Mouse (Mus musculus) skeletal muscle tissue, adult 2 months (tissue): ENCODE measurements around the gene Ifit1bl2.
"Not testable (repeated sequence)": the region's sequence is repeated elsewhere in the genome, so short reads cannot be mapped to it uniquely, and the experiment has no call there.

Experiments used
- DNase-seq: peaks from one replicate; pipeline ENCODE4 v3.0.0-alpha.2; 2012; ENCODE audit warnings: low read depth, low spot score

Gene Ifit1bl2

DNA sequence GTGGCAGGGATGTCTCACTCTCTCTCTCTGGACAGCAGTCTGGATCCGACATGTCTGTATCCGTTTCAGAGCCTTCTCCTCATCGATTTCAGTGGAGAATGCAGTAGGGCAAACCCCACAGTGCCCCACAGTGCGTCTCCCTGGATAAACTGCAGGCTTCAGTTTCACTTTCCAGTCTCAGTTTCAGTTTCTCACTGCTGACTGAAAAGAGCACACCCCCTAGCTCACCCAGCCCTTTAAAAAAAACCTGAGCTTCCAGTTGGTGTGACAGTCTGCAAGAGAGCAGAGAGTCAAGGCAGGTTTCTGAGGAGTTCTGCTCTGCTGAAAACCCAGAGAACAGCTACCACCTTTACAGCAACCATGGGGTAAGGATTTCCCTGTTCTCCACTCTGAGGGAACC is at the start of gene Ifit1bl2, which contains the start of gene Ifit1:
Gene Ifit1bl2 (minus strand): TSS at position 121 of the 400 bp plus-strand sequence.
Gene Ifit1 (plus strand): TSS at position 249 of the 400 bp plus-strand sequence.
- peak; percentile 36 for DNase-seq

DNA sequence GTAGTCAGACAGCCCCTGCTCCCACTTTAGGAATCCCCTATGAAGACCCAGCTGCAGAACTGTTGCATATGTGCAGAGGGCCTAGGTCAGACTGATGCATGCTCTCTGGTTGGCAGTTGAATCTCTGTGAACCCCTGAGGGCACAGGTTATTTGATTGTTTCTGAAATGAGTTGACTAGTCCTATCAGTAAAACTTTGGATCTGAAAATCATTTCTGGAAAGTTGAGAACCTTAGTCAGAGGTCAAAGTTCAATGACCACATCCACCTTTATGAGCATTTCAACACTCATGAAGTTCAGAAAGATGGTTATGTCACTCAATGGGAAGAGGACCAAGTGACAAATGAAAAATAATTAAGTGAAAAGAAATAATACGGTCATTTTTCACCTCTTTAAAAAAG is 45.0 kb upstream of the Ifit1bl2 start:
- DNase-seq = no peak

DNA sequence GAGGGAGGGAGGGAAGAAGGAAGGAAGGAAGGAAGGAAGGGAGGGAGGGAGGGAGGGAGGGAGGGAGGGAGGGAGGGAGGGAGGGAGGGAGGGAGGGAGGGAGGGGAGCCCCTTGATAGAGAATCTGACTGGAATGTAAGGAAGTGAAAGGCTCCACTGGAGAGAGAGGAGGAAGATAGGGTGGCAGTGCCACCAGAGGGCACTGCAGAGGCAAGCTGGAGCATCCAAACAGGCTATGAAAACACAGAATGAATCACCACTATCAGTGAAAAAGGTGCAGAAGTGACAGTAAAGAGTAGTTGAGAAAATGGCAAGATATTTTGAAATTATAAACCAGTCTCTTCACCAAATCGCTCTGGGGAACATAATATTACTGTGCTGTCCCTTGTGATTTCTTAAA is 44.3 kb upstream of the Ifit1bl2 start:
- DNase-seq = no peak

GRCm38 (mm10) chr19:34678428-34678827 is 37.9 kb upstream of the Ifit1bl2 start:
- no peak for DNase-seq

DNA sequence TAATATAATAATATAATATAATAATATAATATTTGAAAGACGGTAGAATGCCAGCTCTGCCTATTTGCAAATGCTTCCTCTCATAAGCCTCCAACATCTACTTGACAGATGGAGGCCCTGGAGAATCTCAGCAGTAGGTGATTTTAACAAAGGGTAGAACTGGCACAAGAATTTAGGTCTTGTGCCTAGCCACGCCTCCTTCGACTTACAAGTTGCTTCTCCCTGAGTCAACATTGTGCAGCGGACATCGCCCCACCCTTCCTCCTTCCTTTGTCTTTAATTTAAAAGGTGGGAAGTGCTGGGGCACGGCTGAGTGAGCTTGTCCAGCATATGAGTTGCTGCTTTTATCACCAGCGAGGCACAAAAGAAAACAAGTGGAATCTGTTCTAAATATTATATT is 32.9 kb upstream of the Ifit1bl2 start:
- no peak for DNase-seq

DNA sequence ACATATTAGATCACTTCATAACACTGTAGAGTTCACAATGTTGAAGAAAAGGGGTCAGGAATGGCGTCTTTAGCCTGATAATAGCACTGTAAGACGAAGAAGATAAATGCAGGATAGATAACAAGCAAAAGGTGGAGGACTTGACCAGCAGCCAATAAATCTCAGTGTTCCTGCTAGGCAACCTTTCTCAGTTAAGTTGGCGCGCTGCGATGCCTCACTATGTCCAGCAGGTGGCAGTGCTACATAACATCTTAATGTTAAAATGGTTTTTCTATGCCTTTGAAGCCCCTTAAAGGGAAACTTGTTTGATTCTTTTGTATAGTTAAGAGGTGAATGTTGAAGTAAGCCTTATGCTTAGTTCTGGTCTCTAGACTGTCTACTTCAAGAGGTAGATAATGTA is 25.6 kb upstream of the Ifit1bl2 start:
- peak; percentile 33 for DNase-seq

GRCm38 (mm10) chr19:34662740-34663139 is 22.2 kb upstream of the Ifit1bl2 start:
- DNase-seq = no peak

GRCm38 (mm10) chr19:34662067-34662507 is 21.5 kb upstream of the Ifit1bl2 start:
- DNase-seq = peak; percentile 74

DNA sequence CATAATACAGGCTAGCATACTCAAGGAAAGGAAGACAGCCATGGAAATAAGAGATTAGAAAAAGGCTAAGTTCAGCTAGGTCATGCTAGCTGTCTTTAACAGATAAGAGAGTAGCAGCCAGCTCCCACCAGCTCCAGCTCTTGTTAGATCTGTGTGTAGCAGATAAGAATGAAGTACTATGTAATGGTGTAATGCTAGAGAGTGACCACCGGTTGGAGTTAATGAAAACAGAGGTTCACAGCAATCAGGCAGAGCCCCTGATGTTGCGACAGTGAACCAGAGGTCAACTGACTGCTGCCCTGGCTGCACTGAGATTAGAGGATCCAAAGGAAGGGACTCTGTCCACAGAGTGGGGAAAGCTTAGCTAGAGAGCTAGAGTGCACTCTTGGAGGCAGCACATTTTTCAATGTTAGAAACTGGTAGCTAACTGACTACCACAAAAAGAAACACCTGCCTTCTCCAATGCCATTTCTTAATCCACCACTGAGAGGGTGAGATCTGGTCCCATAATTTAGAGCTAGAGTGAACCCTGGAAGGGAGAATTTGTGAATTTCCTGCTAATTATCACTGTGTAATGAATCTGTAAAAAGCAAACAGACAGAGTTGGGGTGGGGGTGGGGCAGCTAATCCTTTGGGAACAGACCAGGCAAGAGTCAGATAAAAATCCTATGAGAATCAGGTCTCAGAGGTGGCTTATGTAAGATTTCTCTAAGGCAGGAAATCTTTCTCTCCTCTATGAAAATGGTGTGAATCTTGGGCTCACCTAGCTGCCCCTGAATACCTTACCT is 16.2 kb upstream of the Ifit1bl2 start:
- no peak for DNase-seq

- no peak for DNase-seq
These were observed 14.8 kb upstream of the Ifit1bl2 start for GRCm38 (mm10) chr19:34655227-34655805.

DNA sequence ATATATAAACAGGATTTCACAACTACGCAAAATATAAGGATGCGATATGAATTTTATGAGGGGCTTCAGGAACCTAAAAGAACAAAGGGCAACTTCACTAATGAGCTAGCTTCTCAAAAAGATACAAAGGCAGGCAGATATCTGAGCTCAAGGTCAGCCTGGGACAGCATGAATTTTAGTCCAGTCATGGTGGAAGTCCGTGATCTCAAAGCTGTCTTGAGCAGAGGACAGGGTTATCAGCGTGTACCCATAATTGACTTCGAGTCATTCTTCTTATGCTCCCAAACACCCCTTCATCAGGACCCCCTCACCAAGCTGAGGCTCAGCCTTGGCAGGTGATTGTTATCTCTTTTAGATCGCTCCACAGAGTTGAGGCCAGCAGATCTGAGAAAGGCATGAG is 10.5 kb upstream of the Ifit1bl2 start:
- DNase-seq = no peak

DNA sequence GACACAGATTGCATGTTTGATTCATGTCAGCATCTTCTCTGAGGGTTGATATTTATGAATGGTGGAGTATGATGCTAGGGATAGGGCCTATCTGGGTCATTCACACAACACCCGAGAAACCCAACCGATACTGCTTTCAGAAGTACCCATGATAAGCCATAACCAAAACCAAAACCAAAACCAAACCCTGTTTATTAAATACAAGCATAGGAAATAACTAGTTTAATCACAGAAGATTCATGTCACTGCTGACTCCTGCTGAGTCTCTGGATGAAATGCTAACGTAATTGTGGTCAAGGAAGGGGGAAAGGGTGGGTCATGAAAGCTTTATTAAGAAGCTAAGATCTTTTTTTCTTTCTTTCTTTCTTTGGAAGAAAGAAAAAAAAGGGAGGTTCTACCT is 9.7 kb upstream of the Ifit1bl2 start:
- no peak for DNase-seq

- not testable (repeated sequence) for DNase-seq
These were observed 7.1 kb upstream of the Ifit1bl2 start for GRCm38 (mm10) chr19:34647630-34648029.

DNA sequence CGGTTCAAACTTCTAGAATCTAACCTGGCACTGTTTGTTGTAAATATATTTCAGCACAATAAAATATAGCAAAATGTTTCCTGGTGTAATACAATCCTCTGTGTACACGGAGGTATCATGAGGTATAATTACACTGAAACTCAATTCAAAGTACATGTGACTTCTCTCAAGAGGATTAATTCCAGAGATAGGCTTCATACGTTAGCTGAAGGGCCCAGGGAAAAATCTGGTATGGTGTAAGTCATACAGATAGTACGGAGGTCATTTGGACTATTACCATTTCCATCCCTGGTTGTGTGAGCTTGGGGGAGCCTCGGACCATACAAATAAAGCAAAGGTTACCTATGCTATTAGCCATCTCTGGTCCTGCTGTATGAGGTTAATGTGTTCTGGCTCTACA is 2.1 kb upstream of the Ifit1bl2 start:
- DNase-seq = no peak

DNA sequence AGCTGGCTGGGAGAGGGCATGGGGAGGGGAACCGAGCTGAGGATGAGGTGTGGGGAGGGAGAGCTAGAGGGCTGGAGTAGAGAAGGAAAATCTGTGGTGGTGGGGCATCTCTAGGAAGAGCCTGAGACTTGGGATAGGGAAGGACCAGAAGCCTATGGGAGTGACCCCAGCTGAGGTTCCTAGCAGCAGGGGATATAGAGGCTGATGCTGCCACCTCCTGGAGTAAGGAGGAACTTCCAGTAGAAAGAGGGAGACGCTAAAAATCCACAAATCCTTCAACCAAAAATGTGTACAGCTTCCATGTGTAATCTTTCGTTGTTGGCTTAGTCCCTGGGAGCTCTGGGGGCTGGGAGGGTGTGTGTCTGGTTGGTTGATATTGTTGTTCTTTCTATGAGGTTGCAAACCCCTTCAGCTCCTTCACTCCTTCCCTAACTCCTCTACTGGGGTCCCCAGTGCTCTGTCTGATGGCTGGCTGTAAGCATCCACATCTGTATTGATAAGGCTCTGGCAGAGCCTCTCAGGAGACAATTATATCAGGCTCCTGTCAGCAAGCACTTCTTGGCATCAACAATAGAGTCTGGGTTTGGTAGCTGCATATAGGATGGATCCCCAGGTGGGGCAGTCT is 3.5 kb downstream of the Ifit1bl2 start:
- DNase-seq = peak; percentile 38

- no peak for DNase-seq
These were observed 7.1 kb downstream of the Ifit1bl2 start for GRCm38 (mm10) chr19:34633484-34633883.

- DNase-seq = no peak
These were observed 9.1 kb downstream of the Ifit1bl2 start for GRCm38 (mm10) chr19:34631487-34631886.

GRCm38 (mm10) chr19:34627496-34627895 is 13.0 kb downstream of the Ifit1bl2 start:
- no peak for DNase-seq

GRCm38 (mm10) chr19:34624663-34625062 is 15.9 kb downstream of the Ifit1bl2 start:
- no peak for DNase-seq

DNA sequence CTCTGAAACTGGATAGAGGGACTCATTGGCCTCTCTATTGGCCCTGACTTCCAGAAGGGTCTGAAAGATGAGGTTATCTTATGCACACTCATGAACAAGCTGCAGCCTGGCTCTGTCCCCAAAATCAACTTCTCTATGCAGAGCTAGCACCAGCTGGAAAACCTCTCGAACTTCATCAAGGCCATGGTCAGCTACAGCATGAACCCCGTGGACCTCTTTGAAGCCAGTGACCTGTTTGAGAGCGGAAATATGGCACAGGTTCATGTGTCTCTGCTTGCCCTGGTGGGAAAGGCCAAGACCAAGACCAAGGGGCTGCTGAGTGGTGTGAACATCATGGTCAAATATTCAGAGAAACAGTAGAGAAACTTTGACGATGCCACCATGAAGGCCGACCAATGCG is 16.8 kb downstream of the Ifit1bl2 start:
- DNase-seq = no peak

- no peak for DNase-seq
These were observed 19.7 kb downstream of the Ifit1bl2 start for GRCm38 (mm10) chr19:34620871-34621270.

DNA sequence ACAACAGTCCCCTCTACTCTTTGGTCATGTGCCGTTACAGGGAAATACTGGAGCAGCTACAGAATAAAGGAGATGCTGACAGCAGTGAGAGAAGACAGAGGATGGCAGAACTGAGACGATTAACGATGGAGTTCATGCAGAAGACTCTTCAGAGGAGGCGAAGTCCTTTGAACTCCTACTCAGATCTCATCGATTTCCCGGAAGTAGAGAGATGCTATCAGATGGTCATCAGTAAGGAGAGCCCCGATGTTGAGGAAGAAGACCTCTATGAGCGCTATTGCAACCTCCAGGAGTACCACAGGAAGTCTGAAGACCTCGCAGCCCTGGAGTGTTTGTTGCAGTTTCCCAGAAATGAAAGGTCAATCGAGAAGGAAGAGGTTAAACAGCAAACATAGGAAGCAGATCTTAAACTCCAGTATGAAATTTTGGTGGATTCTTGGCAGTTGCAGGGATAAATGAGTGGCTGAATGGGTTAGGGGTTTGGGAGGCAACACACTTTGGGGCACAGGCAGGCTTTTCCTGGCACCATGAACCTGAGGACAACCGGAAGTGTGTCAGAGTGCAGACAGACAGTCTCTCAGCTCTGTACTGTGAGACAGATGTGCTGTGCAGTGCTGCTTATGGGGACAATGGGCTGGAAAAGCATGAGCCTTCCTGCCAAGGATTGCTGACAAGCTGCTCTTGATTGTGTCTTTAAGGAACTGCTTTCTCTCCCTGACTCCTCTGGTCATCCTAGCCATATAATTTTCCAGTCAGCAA is 28.1 kb downstream of the Ifit1bl2 start:
- DNase-seq = not testable (repeated sequence)
